ENCODE assay signal across 11 mouse cellular contexts in genomic region chr8:92113901-92114300, GRCm38 (mm10).
DNase-seq lines count a peak whose midpoint lies in the region; ATAC-seq and TF ChIP-seq lines count a peak whose summit lies in the region.
"Had no signal": no experiment of that assay in that cellular context is flagged by ENCODE, and none has a peak within 500 bp of the region (broad histone marks: within the 10 kb centered on the region; RNA-seq: fewer than 3 reads in every experiment).

No protein-coding gene starts in this region.

- no peak for DNase-seq in kidney, adult 18-20 months
- DNase-seq in brain, embryonic 14.5 days (ENCODE audit: low read depth): peak; percentile 41
- no peak for DNase-seq in limb, embryonic 14.5 days (ENCODE audit: low spot score)
- DNase-seq in c-Kit-positive CD71-positive TER-119-positive erythroid progenitor cells, embryonic 14.5 days (ENCODE audit: low spot score): no peak
- no peak for DNase-seq in frontal cortex, postnatal 14 days (ENCODE audit: low spot score in 2 of 2)
- no peak for DNase-seq in cerebellum, adult 9-11 months
- DNase-seq: lung, adult 2 months had no signal

- peak overlapping the region; percentile 31 for H3K4me2 ChIP-seq in kidney, embryonic 16.5 days (replicated peaks; ENCODE audit: low read depth, low read length)
- peak overlapping the region; percentile 52 for H3K4me2 ChIP-seq in embryonic facial prominence, embryonic 13.5 days
- peak overlapping the region; percentile 25 for H3K4me2 ChIP-seq in limb, embryonic 14.5 days (replicated peaks; ENCODE audit: low read depth, low read length, severe bottlenecking)

- no peak for TF ChIP-seq CTCF in brain, embryonic 14.5 days (IDR thresholded peaks at IDR 0.05; ENCODE audit: borderline replicate concordance, extremely low read depth, insufficient read depth, insufficient read length)

- no peak overlapping the region for H3K27ac ChIP-seq in kidney, embryonic 16.5 days (ENCODE audit: low read length)
- peak overlapping the region; percentile 1; the same call in 1 of the 2 replicates for H3K27ac ChIP-seq in embryonic facial prominence, embryonic 13.5 days
- no peak overlapping the region for H3K27ac ChIP-seq in limb, embryonic 14.5 days (replicated peaks; ENCODE audit: low read depth, low read length)
- H3K27ac ChIP-seq: layer of hippocampus, adult 2 months had no signal

- no peak for ATAC-seq in kidney, embryonic 16.5 days (ENCODE audit: low FRiP score, low TSS enrichment)
- no peak for ATAC-seq in embryonic facial prominence, embryonic 13.5 days (ENCODE audit: insufficient number of reproducible peaks, insufficient read depth, low FRiP score, low TSS enrichment, low read depth)
- no peak for ATAC-seq in limb, embryonic 14.5 days (ENCODE audit: low FRiP score, low read depth)

- H3K9me3 ChIP-seq in kidney, embryonic 16.5 days (ENCODE audit: low read length): no peaks in the 10 kb centered on the region
- H3K9me3 ChIP-seq in embryonic facial prominence, embryonic 13.5 days: no peaks in the 10 kb centered on the region
- no peaks in the 10 kb centered on the region for H3K9me3 ChIP-seq in limb, embryonic 14.5 days (ENCODE audit: control insufficient read depth, low read length)

- H3K36me3 ChIP-seq in kidney, embryonic 16.5 days (ENCODE audit: insufficient read depth, low read length): no peaks in the 10 kb centered on the region
- H3K36me3 ChIP-seq in embryonic facial prominence, embryonic 13.5 days: no peaks in the 10 kb centered on the region
- no peaks in the 10 kb centered on the region for H3K36me3 ChIP-seq in limb, embryonic 14.5 days (ENCODE audit: control insufficient read depth, insufficient read depth, low read length)

- 6% methylated on average over 9 of the region's 9 CpGs for WGBS in kidney, embryonic 16.5 days
- WGBS in embryonic facial prominence, embryonic 13.5 days: 7% methylated on average over 9 of the region's 9 CpGs
- 3% methylated on average over 9 of the region's 9 CpGs for WGBS in limb, embryonic 14.5 days

- no peak for TF ChIP-seq POLR2A in brain, embryonic 14.5 days (IDR thresholded peaks at IDR 0.05; ENCODE audit: borderline replicate concordance, extremely low read depth, insufficient read depth, insufficient read length, poor library complexity, severe bottlenecking)
- no peak for TF ChIP-seq POLR2A in limb, embryonic 14.5 days (IDR thresholded peaks at IDR 0.05; ENCODE audit: borderline replicate concordance, extremely low read depth, insufficient read depth, insufficient read length)

- no peak overlapping the region for H3K9ac ChIP-seq in kidney, embryonic 16.5 days (replicated peaks; ENCODE audit: low read length)
- peak overlapping the region; percentile 27; the same call in 1 of the 2 replicates for H3K9ac ChIP-seq in embryonic facial prominence, embryonic 13.5 days
- no peak overlapping the region for H3K9ac ChIP-seq in limb, embryonic 14.5 days (ENCODE audit: low read depth, low read length, severe bottlenecking)

- H3K4me1 ChIP-seq in kidney, embryonic 16.5 days (ENCODE audit: insufficient read depth, low read length): peaks cover 13% of the 10 kb centered on the region
- peaks cover 21% of the 10 kb centered on the region for H3K4me1 ChIP-seq in embryonic facial prominence, embryonic 13.5 days
- peaks cover 5% of the 10 kb centered on the region; the same call in 1 of the 2 replicates for H3K4me1 ChIP-seq in limb, embryonic 14.5 days (ENCODE audit: control insufficient read depth, insufficient read depth, low read length)

- H3K4me3 ChIP-seq in kidney, embryonic 16.5 days (ENCODE audit: low read length): peak overlapping the region; percentile 10; the same call in 1 of the 2 replicates
- peak overlapping the region; percentile 23 for H3K4me3 ChIP-seq in embryonic facial prominence, embryonic 13.5 days
- H3K4me3 ChIP-seq in limb, embryonic 14.5 days (replicated peaks; ENCODE audit: low read length): no peak overlapping the region
- H3K4me3 ChIP-seq: layer of hippocampus, adult 2 months had no signal

- peaks cover 5% of the 10 kb centered on the region for H3K27me3 ChIP-seq in kidney, embryonic 16.5 days (ENCODE audit: insufficient read depth, low read length)
- no peaks in the 10 kb centered on the region; the same call in 1 of the 2 replicates for H3K27me3 ChIP-seq in embryonic facial prominence, embryonic 13.5 days
- peaks cover 11% of the 10 kb centered on the region; the same call in 1 of the 2 replicates for H3K27me3 ChIP-seq in limb, embryonic 14.5 days (ENCODE audit: control insufficient read depth, insufficient read depth, low read length)
- H3K27me3 ChIP-seq: CH12.LX had no signal
